Mouse (Mus musculus): ENCODE measurements at regions not wholly inside any gene's neighbourhood (a gene's known extent, or its start where the extent isn't known, plus 50 kb on each side); places are given as distances from the start of the nearest gene placed in this dataset.

DNA sequence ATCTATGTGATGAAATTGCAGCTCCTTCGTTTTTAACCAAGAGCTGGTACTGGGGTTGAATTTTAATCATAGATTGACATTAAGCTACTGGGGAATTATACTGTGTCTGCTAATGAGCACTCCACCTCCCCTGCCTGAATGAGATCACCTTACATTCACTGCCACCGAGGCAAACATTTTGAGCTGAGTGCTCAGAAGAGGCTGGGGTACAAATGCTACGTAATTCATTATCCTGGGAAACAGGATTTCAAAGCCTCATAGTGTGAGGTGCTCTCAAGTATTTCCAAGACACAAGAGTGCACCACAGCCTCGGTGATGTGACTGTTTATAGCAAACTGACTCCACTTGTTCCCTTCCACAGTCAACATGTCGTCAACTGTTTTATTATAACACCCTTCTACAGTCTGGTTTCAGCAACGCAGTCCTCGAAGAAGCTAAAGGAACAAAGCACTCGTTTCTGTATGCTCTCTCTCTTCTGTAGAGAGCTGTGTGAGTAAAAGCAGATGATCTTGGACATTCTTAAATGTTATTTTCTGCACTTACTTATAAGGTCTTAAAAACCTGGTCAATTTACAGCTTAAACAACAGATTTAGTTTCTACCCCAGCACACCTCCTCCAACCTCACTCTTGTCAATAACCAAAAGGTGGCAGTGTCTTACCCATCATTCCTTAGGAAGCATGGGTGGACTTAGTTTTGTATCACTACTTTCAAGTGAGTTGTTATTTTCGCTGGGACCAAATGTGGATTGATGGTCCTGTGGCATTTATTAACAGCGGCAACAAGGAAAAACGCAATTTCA lies 484.8 kb upstream of the Pou3f2 start:
- TF ChIP-seq CTCF (conservative IDR thresholded peaks at IDR 0.05; ENCODE audit: low read length), result no peak
- TF ChIP-seq POU5F1 (IDR thresholded peaks at IDR 0.05; ENCODE audit: borderline replicate concordance, low read length), result no peak
- no peak for TF ChIP-seq NANOG (IDR thresholded peaks at IDR 0.05; ENCODE audit: borderline replicate concordance, low read length)
